Mouse (Mus musculus): ENCODE results near the gene Trpv2.

- TF ChIP-seq ZNF384 (IDR thresholded peaks at IDR 0.05; ENCODE audit: low read depth, low read length) (no peak), POLR2A (IDR thresholded peaks at IDR 0.05; ENCODE audit: control insufficient read depth in 1 of 2, insufficient read depth in 1 of 2, low read depth in 1 of 2, low read length in 2 of 2, poor library complexity in 1 of 2) (no peak), CTCF (IDR thresholded peaks at IDR 0.05 in 2 of 3, conservative IDR thresholded peaks at IDR 0.05 in 1 of 3; ENCODE audit: control insufficient read depth in 1 of 3, insufficient read depth in 1 of 3, low read depth in 2 of 3, low read length in 3 of 3, poor library complexity in 1 of 3, severe bottlenecking in 1 of 3) (no peak), NELFE (IDR thresholded peaks at IDR 0.05; ENCODE audit: low read depth, low read length) (no peak), MEF2A (IDR thresholded peaks at IDR 0.05; ENCODE audit: extremely low read depth, insufficient replicate concordance, low read depth, low read length, poor library complexity, severe bottlenecking) (no peak)
Measured at GRCm38 (mm10) chr11:62610304-62610703, 36.0 kb downstream of the Trpv2 start.

All from MEL (cell line).